In the genomic region with DNA sequence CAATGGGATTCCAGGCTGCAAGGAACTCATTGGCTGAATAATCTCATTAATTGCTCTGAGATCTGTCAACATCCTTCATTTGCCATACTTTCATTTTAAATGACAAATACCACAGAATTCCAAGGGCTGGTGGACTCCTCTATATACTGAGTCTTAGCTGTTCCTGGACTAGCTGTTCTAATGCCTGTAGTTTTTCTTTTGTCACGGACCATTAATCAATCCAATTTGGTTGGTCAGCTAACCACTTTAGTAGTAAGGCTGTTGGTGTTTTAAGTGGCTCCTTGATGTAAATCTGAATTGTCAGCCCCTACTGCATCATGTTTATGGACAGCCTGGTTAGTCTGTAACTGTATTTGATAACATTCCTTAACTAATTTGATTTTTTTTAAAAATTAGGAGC, we compare ENCODE assay signal across 33 mouse cellular contexts. TPM values are rescaled to one million over a fixed set of nuclear protein-coding genes. Genes with fewer than 3 reads are reported as not detected.
DNase-seq lines count a peak whose midpoint lies in the region; ATAC-seq and TF ChIP-seq lines count a peak whose summit lies in the region.
"Had no signal": no experiment of that assay in that cellular context is flagged by ENCODE, and none has a peak within 500 bp of the region (broad histone marks: within the 10 kb centered on the region; RNA-seq: fewer than 3 reads in every experiment).

No protein-coding gene starts in this region.

- WGBS in kidney, adult 2 months, result 38% methylated on average over 1 of the region's 1 CpGs
- 46% methylated on average over 1 of the region's 1 CpGs for WGBS in kidney, embryonic 15.5 days

- H3K4me1 ChIP-seq in kidney, adult 2 months (ENCODE audit: control insufficient read depth, insufficient read depth, low read length), result no peaks in the 10 kb centered on the region
- H3K4me1 ChIP-seq in kidney, embryonic 15.5 days, result no peaks in the 10 kb centered on the region
- H3K4me1 ChIP-seq: embryonic facial prominence, embryonic 10.5 days; embryonic facial prominence, embryonic 13.5 days; forebrain, embryonic 12.5 days; forebrain, embryonic 15.5 days; heart, embryonic 10.5 days; heart, embryonic 13.5 days had no signal

- TF ChIP-seq CTCF in kidney, adult 2 months (conservative IDR thresholded peaks at IDR 0.05; ENCODE audit: insufficient read depth, insufficient read length, low read depth, low read length), result no peak

- H3K9me3 ChIP-seq in kidney, embryonic 15.5 days (replicated peaks), result no peaks in the 10 kb centered on the region
- H3K9me3 ChIP-seq: embryonic facial prominence, embryonic 10.5 days; embryonic facial prominence, embryonic 13.5 days; forebrain, embryonic 12.5 days; forebrain, embryonic 15.5 days; G1E; heart, embryonic 10.5 days; heart, embryonic 13.5 days had no signal

- H3K4me2 ChIP-seq in kidney, embryonic 15.5 days, result no peak overlapping the region
- H3K4me2 ChIP-seq: embryonic facial prominence, embryonic 13.5 days; forebrain, embryonic 12.5 days; forebrain, embryonic 15.5 days; heart, embryonic 13.5 days; hindbrain, embryonic 14.5 days had no signal

- H3K27ac ChIP-seq in kidney, adult 2 months (ENCODE audit: insufficient read depth, low read depth, low read length), result no peak overlapping the region
- no peak overlapping the region for H3K27ac ChIP-seq in kidney, embryonic 15.5 days
- H3K27ac ChIP-seq: embryonic facial prominence, embryonic 10.5 days; embryonic facial prominence, embryonic 13.5 days; forebrain, embryonic 12.5 days; forebrain, embryonic 15.5 days; heart, adult 2 months; heart, embryonic 10.5 days; heart, embryonic 13.5 days; hindbrain, embryonic 14.5 days had no signal

- peak; percentile 66; the same call in 1 of the 2 replicates for ATAC-seq in kidney, embryonic 15.5 days (replicated peaks; ENCODE audit: low FRiP score)
- ATAC-seq: activated CD4-positive, CD25-positive, alpha-beta regulatory T cell, adult 4 months; forebrain, embryonic 15.5 days had no signal

- H3K27me3 ChIP-seq in kidney, adult 2 months (replicated peaks; ENCODE audit: control insufficient read depth, insufficient read depth, low read length), result no peaks in the 10 kb centered on the region
- 0 out of 2 replicates have a peak, but pooled peaks cover 1% of the 10 kb centered on the region for H3K27me3 ChIP-seq in kidney, embryonic 15.5 days
- H3K27me3 ChIP-seq: embryonic facial prominence, embryonic 13.5 days; forebrain, embryonic 12.5 days; forebrain, embryonic 15.5 days; heart, embryonic 13.5 days had no signal

- no peak overlapping the region for H3K4me3 ChIP-seq in kidney, adult 2 months (ENCODE audit: insufficient read depth, low read depth, low read length)
- no peak overlapping the region for H3K4me3 ChIP-seq in kidney, embryonic 15.5 days (replicated peaks)
- H3K4me3 ChIP-seq: embryonic facial prominence, embryonic 10.5 days; embryonic facial prominence, embryonic 13.5 days; erythroblast, embryonic 14.5 days; forebrain, embryonic 12.5 days; forebrain, embryonic 15.5 days; heart, adult 2 months; heart, embryonic 10.5 days; heart, embryonic 13.5 days had no signal

- no peak for TF ChIP-seq POLR2A in kidney, adult 2 months (IDR thresholded peaks at IDR 0.05; ENCODE audit: low read depth, low read length)

- peak; percentile 12 for DNase-seq in kidney, adult 2 months
- DNase-seq in kidney, postnatal 36 days, result no peak
- DNase-seq in kidney, postnatal 14 days, result no peak
- DNase-seq in retina, postnatal 1 day, result peak; percentile 38
- no peak for DNase-seq in retina, embryonic 14.5 days (ENCODE audit: low spot score)
- no peak for DNase-seq in thymus, postnatal 14 days
- DNase-seq: adrenal gland, adult 8-10 months; adrenal gland, postnatal 25 days; cerebellum, adult 11-12 months; cerebellum, adult 8-10 months; cerebellum, postnatal 10 days; cerebellum, postnatal 36 days; embryo, embryonic 11 days; gastrocnemius, postnatal 25 days; heart, adult 2 months; heart, postnatal 14 days; heart, postnatal 4 days had no signal

- no peaks in the 10 kb centered on the region for H3K36me3 ChIP-seq in kidney, adult 2 months (ENCODE audit: control insufficient read depth, insufficient read depth, low read length)
- no peaks in the 10 kb centered on the region for H3K36me3 ChIP-seq in kidney, embryonic 15.5 days
- H3K36me3 ChIP-seq: embryonic facial prominence, embryonic 10.5 days; embryonic facial prominence, embryonic 13.5 days; forebrain, embryonic 12.5 days; forebrain, embryonic 15.5 days; G1E; heart, embryonic 10.5 days; heart, embryonic 13.5 days had no signal

- H3K9ac ChIP-seq in kidney, embryonic 15.5 days, result no peak overlapping the region
- H3K9ac ChIP-seq: embryonic facial prominence, embryonic 13.5 days; forebrain, embryonic 12.5 days; forebrain, embryonic 15.5 days; heart, embryonic 13.5 days; hindbrain, embryonic 14.5 days had no signal

RNA-seq across cellular contexts. Expression of a gene that starts 20.2 kb away (rescaled TPM):
- not detected in 2 replicates for polyA plus RNA-seq in kidney, adult 2 months (2012; rRNA removed)
- polyA plus RNA-seq in kidney, embryonic 15.5 days (2015; fragmentation: Nextera tagmentation; extraction: Ambion mirVana), result not detected in 2 replicates
- polyA plus RNA-seq: activated CD4-positive, CD25-positive, alpha-beta regulatory T cell, adult 4 months; cortical plate, adult 2 months; embryonic facial prominence, embryonic 10.5 days; embryonic facial prominence, embryonic 13.5 days; erythroblast, embryonic 14.5 days; forebrain, embryonic 12.5 days; forebrain, embryonic 15.5 days; G1E; gonadal fat pad, adult 2 months; heart, adult 2 months; heart, embryonic 10.5 days; heart, embryonic 13.5 days; heart, embryonic 16.5 days; hindbrain, embryonic 11.5 days; hindbrain, embryonic 14.5 days had no signal

RNA-seq across cellular contexts. Expression of a gene that starts 43.3 kb away (rescaled TPM):
- polyA plus RNA-seq in kidney, adult 2 months (2012; rRNA removed), result 16.9 and 18.7 TPM in 2 replicates
- 17.4 and 17.7 TPM in 2 replicates for polyA plus RNA-seq in kidney, embryonic 15.5 days (2015; fragmentation: Nextera tagmentation; extraction: Ambion mirVana)
- polyA plus RNA-seq: erythroblast, embryonic 14.5 days had no signal

RNA-seq across cellular contexts. Expression of a gene that starts 53.5 kb away (rescaled TPM):
- not detected in 2 replicates for polyA plus RNA-seq in kidney, adult 2 months (2012; rRNA removed)
- not detected in 2 replicates for polyA plus RNA-seq in kidney, embryonic 15.5 days (2015; fragmentation: Nextera tagmentation; extraction: Ambion mirVana)
- polyA plus RNA-seq: activated CD4-positive, CD25-positive, alpha-beta regulatory T cell, adult 4 months; brain, embryonic 14.5 days; cortical plate, adult 2 months; embryonic facial prominence, embryonic 10.5 days; embryonic facial prominence, embryonic 13.5 days; erythroblast, embryonic 14.5 days; forebrain, embryonic 12.5 days; forebrain, embryonic 15.5 days; G1E; gonadal fat pad, adult 2 months; heart, adult 2 months; heart, embryonic 10.5 days; heart, embryonic 13.5 days; heart, embryonic 16.5 days; hindbrain, embryonic 11.5 days; hindbrain, embryonic 14.5 days had no signal

Comparison
In these comparisons a context has a peak if more than half of its experiments do, and no peak if none do; other contexts are left out.
1. DNase-seq: peak in kidney, adult 2 months (single experiment) and retina, postnatal 1 day (single experiment); none in kidney, postnatal 36 days (0 of 2), kidney, postnatal 14 days (single experiment), retina, embryonic 14.5 days (single experiment) and thymus, postnatal 14 days (single experiment).